Mouse (Mus musculus): ENCODE data around the gene Src. TPM values are rescaled to one million over a fixed set of nuclear protein-coding genes. Genes with fewer than 3 reads are reported as not detected.

The Src gene
- total RNA-seq, 2 experiments from 2014 or later: 0.42 to 0.75 TPM

DNA sequence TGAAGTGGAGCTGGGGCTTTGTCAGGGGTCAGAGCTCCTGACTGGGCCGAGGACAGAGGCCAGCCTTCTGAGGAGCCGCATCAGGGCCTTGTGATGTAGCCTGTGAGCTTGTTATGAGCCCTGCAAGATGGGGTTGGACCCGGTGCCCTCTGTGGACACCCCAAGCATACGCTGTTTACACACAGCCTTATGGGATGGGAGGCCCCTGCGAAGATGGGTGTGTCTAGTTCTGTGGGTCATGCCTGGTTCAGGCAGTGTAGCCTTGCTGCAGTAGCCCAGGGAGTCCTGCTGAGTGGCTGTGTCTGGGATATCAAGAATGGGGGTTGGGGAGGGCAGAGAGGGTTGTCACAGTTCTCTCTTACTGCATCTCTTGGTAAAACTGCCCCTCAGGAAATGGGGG is 13.7 kb downstream of the Src start:
- ATAC-seq (replicated peaks; ENCODE audit: low FRiP score, low TSS enrichment, poor library complexity, severe bottlenecking): no peak

DNA sequence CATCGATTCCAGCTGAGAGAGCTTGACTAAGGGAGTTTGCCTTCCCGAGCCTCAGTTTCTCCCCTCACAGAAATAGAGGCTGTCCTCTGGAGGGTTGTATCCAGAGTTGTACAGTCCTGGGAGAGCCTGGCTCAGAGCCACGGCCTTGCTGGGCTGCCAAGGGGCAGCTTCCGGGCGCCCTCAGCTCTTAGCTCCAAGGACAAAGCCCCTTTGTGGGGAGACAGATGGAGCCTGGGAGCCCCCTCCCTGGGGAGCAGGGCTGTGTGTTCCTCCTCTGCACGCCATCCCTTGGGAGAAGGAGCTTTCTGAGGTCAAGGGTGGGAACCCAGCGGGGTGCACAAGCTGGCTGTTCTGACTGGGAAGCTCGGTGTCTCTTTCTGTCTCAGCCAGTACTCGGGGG is 14.2 kb downstream of the Src start:
- no peak for ATAC-seq (replicated peaks; ENCODE audit: low FRiP score, low TSS enrichment, poor library complexity, severe bottlenecking)

DNA sequence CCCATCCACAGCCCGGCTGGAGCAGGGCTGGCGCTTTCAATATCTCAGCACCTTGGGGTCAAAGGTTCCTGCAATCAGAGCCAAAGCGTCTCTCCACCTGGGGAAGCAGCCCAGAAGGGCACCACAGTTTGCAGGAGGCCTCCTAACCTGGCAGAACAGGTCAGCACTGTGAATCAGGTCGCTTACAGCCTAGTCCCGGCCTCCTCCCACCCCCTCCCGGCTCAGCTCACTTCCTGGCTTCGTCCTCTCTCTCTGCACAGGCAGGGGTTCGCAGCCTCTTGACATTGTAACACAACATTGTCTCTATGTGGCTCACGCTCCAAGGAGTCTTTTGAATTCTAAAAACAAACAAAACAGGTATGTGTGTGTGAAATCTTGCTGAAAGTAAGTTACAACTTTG is 15.8 kb downstream of the Src start:
- no peak for ATAC-seq (replicated peaks; ENCODE audit: low FRiP score, low TSS enrichment, poor library complexity, severe bottlenecking)

DNA sequence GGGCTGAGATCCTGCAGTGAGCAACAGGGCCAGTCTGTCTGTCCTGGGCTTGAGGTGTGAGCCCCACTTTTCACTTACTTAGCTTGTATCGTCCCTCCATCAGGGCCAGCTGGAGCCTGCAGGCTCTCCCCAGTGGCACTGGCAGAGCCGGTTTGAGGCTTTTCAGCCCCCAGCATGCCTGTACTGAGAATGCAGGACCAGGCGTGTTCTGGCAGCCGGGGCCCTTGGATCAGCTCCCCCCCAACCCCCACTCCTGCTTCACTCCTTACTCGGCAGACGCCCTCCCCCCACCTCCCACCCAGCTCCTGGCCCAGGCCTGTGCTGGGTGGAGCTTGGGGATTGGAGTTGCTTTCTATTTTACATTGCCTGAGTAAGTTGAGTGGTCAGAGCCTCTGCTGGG is 16.3 kb downstream of the Src start:
- ATAC-seq (replicated peaks; ENCODE audit: low FRiP score, low TSS enrichment, poor library complexity, severe bottlenecking): no peak

DNA sequence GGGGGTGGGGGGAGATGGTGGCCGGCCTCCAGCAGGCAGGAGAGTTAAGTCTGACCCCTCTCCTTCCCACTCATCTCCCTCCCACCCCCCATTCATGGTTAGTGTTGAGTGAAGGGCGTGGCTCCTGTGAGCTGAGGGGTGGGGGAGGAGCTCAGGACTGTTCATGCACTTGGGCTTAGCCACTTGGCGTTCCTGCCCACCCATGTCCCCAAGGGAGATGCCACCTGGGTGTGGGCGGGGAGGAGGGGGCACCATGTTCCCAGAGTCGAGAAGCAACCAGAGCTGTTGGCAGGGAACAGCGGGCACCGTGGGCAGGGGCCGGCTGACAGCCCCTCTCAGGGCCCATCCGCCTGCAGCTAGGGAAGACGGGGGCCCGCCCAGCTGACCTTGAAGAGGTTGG is 18.3 kb downstream of the Src start:
- ATAC-seq (replicated peaks; ENCODE audit: low FRiP score, low TSS enrichment, poor library complexity, severe bottlenecking): no peak

DNA sequence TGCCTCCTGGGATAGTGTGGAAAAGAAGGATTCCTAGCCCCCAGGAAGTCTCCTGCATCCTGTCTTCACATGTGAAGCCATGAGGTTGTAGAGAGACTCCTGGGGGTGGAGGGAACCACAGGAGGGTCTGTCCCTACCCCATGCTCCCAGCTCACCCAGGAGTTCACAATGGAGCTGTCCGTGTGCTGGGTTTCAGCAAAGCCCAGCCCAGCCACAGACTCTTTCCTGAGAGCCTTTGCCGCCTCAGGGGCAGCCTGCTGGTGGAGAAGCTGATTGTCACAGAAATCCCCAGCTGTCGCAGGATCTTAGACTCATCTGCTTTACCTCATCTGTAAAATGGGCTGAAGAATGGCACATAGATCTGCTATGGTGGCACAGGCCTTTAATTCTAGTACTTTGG is 18.9 kb downstream of the Src start:
- ATAC-seq (replicated peaks; ENCODE audit: low FRiP score, low TSS enrichment, poor library complexity, severe bottlenecking): no peak

DNA sequence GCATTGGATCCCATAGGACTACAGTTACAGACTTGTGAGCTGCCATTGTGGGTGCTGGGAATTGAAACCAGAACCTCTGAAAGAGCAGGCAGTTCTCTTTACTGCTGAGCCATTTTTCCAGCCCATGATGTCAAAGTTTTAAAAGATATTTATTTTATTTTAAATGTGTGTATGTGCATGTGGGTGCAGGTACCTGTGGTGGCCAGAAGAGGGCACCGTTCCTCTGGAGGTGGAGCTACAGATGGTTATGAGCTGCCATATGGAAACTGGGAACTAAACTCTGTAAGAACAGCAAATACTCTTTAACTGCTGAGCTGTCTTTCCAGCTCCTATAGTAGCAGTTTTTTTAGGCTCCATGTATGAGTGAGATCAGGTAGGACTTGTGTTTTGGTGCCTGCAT is 23.1 kb downstream of the Src start:
- no peak for ATAC-seq (replicated peaks; ENCODE audit: low FRiP score, low TSS enrichment, poor library complexity, severe bottlenecking)

DNA sequence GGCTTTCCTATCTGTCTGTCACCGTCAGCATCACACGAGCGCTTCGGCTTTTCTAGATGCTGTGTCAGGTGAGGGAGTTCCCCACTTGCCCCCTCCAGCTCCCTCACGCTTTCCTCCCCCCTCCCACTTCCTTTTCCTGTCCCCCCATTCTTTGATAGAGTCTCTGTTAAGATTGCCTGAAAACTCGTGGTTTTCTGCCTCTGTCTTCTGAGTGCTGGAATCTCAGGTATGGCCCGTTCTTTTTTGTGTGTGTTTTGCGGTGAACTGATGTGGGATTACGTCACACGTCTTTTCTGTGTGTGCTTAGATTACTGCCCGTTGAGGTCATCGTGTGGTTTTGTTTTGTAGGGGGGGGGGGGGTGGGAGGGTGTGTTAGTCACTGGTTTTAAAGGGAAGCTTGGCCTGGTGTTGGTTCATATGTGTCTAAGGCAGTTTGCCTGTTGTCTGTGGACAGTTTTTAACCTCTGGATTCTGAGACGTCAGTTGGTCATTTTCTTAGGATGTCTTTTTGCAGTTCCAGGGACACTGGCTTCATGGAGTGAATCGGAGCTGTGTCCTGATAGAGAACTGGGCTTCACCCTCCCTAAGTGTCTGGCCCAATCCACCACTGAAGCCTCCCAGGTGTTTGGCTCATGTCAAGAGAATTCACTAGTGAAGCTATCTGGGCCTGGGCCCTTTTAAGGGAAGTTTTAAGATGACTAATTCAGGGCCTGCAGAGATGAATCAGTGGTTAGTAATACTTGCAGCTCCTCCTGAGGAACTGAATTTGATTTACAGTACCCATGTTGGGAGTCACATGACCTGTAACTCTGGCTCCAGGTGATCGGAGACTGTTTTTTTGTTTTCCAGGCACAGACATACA is 29.3 kb downstream of the Src start:
- no peak; the same call in 1 of the 2 replicates for ATAC-seq (replicated peaks; ENCODE audit: low FRiP score, low TSS enrichment, poor library complexity, severe bottlenecking)

DNA sequence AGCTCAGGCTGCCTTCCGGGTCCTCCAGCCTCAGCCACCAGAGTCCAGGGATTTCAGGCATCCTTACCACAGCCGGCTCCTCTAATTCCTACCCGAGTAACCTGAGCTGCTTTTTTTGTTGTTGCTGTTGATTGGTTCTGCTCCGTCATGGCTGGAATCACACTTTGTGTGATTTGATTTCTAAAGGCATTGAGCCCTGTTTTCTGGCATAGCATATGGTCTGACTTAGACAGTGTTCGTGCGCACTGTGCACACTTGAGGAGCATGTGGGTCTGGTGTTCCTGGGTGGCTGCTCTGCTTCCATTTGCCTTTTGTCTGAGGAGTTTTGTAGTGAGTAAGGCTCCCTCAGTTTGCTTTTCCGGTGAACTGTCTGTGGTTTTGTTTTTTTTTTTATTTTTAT is 30.1 kb downstream of the Src start:
- no peak for ATAC-seq (replicated peaks; ENCODE audit: low FRiP score, low TSS enrichment, poor library complexity, severe bottlenecking)

DNA sequence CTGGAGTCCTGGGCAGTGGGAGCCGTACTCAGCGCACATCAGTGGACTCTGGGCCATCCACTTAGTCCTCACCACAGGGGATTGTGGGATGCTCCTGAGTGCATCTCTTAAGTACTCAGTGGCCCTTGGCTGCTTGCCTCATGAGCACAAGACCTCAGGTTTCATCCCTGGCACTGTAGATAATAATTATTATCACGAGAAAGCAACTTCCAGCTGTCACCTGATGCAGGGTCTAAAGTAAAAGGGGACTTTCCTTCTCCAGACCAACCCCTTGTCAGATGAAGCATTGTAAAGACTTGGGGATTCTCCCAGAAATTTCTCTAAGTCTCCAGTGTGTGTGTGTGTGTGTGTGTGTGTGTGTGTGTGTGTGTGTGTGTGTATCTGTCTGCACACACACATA is 32.7 kb downstream of the Src start:
- ATAC-seq (replicated peaks; ENCODE audit: low FRiP score, low TSS enrichment, poor library complexity, severe bottlenecking): 0 out of 2 replicates have a peak, but pooled peaks have one; percentile 28

DNA sequence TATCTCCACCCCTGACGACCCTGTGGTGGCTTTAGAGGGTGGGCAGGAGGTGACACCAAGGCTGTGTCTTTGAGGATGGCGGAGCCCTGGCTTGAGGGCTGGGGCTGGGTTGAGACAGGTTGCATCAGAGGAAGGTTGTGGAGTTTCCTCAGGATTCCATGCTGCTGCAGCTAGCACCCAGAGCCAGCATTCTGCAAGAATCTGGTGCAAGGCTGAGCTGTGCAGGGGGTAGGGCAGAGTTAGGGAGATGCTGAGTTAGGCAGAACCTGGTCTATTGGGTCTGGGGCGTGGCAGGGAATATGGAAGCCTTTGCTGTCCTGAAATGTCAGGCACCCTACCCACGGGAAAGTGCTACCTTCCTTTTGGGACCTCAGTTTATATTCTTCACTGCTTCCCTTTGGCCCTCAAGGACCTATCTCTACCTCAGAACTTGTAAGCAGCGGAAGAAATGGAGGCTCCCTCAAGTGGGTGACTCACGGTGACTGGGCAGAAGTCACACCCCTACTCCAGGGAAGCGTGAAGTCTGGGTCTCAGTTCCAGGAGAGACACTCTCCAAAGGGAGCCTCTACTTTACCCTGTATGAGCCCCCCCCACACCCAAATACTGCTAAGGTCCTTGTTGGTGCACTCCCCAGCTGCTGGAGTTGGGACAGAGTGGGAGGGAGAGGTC is 33.3 kb downstream of the Src start:
- no peak for ATAC-seq (replicated peaks; ENCODE audit: low FRiP score, low TSS enrichment, poor library complexity, severe bottlenecking)

DNA sequence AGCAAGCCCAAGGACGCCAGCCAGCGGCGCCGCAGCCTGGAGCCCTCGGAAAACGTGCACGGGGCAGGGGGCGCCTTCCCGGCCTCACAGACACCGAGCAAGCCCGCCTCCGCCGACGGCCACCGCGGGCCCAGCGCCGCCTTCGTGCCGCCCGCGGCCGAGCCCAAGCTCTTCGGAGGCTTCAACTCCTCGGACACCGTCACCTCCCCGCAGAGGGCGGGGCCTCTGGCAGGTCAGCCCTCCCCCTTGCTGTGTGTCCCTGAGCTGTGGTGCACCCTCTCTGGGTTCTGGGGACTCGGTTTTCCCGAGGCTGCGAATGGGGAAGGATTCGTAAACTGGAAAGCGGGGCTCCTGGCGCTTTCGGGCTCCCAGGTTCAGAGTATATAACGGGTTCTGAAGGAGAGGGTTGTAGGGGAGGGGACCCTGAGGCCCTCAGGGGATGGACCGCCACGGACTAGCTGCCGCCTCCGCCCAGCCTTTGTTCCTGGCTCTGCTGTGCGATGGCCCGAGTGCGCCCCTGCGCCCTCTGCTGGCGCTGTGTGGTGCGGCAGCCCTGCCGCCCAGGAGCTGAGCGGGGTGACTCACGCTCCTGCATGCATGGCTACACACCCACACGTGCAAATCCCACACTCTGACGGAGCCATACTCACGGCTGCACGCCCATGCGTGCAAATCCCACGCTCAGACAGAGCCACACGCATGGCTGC is 39.0 kb downstream of the Src start:
- ATAC-seq (replicated peaks; ENCODE audit: low FRiP score, low TSS enrichment, poor library complexity, severe bottlenecking): peak; percentile 91

DNA sequence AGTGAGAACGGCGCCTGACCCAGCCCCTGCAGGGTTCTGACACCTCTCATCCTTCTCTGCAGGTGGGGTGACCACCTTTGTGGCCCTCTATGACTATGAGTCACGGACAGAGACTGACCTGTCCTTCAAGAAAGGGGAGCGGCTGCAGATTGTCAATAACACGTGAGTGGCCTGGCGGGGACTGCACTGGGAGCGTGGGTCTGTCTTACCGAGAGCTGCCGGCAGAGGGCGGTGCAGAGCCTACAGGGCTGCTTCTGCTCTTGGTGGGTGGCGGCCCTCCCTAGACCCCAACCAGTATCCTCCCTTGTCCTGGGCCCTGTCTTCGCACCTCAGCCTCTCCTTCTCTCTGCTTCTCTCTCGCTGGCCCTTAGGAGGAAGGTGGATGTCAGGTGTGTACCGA is 40.2 kb downstream of the Src start:
- ATAC-seq (replicated peaks; ENCODE audit: low FRiP score, low TSS enrichment, poor library complexity, severe bottlenecking): peak; percentile 39; the same call in 1 of the 2 replicates

DNA sequence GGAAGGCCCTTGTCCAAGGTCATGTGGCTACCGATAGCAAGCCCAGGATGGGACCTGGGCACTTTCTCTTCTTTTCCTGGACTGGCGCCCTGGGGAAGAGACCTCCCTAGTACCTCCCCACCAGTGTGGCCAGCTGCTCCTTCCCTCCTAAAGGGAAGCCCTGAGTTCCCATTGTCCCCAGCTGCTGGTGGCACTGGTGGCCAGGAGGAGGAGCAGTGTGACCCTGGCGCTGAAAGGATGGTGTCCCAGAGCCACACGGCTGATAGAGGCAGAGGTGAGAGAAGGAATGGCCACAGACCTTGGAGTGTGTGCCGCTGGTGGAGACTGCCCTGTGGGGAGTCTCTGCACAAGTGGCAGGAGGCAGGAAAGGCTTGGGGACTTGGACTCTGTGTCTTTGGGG is 41.5 kb downstream of the Src start:
- no peak for ATAC-seq (replicated peaks; ENCODE audit: low FRiP score, low TSS enrichment, poor library complexity, severe bottlenecking)

DNA sequence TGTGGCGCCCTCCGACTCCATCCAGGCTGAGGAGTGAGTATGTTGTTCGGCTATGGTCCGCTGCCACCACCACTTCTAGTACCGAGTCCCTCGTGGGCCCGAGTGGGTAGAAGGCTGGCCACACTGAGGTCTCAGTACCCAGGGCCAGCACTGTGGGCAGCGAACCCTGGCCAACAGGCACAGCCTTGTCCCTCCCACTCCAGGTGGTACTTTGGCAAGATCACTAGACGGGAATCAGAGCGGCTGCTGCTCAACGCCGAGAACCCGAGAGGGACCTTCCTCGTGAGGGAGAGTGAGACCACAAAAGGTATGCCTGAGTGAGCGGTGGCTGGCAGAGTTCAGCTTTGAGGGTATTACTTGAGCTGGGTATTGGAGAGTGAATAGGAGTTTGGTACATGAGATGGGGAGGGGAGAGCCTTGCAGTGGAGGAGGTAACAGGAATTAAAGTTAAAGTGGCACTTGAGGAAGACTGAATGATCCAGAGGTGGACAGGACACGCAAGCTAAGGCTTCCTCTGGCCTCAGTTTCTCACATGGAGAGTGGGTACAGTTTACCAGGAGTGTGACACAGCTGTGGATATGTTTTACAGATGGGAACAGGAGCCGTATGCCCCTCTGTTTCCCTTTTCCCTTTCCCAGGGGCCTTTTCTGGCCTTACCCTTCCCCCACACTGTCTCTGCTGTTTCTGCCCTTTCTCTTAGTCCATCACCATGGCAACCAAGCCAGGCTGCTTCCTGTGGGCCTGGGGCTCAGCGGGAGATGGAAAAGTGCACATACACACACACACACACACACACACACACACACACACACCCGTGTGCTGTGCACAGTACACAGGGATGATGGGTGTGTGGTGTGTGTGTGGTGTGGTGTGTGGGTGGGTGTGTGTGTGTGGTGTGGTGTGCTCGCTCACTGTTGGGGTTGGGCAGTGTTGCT is 44.8 kb downstream of the Src start:
- no peak for ATAC-seq (replicated peaks; ENCODE audit: low FRiP score, low TSS enrichment, poor library complexity, severe bottlenecking)

DNA sequence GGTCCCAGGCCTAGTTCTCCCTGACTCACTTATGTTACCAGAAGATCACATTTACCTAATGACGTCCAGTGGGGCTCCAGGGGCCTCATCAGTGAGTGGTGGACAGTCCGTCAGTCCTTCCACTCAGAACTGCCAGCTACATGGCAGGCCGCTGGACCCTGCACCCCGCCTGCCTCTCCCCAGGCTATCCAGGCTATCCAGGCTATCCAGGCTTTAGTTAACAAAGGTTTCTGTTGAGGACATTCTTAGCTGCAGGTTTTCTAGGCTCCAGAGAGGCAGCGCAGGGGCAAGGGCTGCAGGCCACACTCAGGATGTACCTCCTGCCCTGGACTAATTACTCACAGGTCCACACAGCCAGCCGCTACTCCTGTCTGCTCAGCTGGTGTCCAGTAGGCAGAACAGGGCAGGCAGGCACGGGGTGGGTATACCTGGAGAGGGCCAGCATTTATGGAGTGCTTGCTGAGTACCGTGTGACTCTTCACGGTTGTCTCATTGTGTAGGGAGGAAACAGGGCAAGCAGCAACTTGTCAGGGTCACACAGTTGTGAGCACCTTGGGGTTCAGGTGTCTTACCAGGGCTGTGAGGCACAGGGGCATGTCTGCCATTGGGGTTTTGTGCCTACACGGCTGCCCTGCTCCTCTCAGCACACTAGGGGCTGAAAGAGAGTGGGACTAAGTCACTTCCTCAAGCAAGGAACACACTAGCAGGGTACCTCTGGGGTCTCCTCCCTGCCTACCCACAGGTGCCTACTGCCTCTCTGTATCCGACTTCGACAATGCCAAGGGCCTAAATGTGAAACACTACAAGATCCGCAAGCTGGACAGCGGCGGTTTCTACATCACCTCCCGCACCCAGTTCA is 45.9 kb downstream of the Src start:
- ATAC-seq (replicated peaks; ENCODE audit: low FRiP score, low TSS enrichment, poor library complexity, severe bottlenecking): no peak

DNA sequence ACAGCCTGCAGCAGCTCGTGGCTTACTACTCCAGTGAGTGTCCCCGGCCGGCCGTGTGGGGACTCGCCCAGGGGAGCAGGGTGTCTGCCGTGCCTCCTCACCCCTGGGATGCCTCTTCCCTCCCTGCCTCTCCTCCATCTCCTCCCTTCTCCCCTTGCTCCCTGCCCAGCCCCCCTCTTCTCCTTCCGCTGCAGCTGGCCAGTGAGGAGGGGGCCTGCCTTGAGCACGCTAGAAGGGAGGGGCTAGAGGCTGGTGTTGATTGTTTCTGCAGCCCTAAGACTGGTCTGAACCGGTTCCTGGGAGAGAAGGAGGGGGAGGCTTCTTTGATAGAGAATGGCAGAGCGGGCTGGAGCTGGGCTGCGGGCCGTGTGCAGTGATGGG is 46.5 kb downstream of the Src start:
- ATAC-seq (replicated peaks; ENCODE audit: low FRiP score, low TSS enrichment, poor library complexity, severe bottlenecking): no peak

DNA sequence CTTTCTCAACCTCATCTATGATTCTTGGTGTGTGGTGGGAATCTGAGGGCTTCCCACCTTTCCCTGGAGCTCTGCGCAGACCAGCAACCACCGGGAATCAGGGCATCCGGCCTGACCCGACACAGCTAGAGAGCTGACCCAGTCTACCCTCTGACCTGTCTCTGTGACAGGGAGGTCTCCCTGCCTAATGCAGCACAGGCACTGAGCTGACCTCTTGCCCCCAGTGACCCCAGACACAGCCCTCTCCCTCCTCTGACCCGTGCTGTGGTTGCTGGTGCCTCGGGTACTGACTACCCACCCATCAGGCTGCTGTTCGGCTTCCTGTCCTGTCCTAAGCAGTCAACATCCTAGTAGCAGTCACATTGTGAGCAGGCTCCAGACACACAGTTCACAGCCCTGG is 48.6 kb downstream of the Src start:
- ATAC-seq (replicated peaks; ENCODE audit: low FRiP score, low TSS enrichment, poor library complexity, severe bottlenecking): no peak

Data from megakaryocyte-erythroid progenitor cell, adult 5-6 weeks (primary cell).